Mouse (Mus musculus): ENCODE results near the gene Erc2. TPM values are rescaled to one million over a fixed set of nuclear protein-coding genes. Genes with fewer than 3 reads are reported as not detected.

The Erc2 gene
- polyA plus RNA-seq, 1 experiment from 2014 or later = 2.5 TPM

DNA sequence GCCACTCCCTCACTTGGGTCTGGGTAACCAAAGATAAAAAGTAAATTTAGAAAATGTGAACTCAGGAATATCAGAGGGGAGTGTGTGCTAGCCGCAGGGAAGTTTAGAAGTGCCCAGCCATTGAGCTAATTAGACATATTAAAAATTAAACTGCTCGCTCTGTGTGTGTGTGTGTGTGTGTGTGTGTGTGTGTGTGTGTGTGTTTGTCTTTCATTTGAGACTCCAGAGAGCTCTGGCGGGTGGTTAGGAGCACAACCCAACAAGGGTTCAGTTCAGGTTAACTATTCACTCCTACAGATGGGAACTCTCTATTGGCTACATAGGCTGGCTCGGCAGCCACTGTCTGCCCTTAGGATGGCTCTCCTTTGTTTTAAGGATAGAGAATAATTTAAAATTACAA, 97.4 kb downstream of the Erc2 start:
- POLR2A ChIA-PET = interaction anchor here (0.7 kb wide), 1 partner anchor 12 kb away, joined by 3 read pairs; no protein-coding TSS in a partner anchor
- no peak for DNase-seq (ENCODE audit: low read depth, low spot score)

DNA sequence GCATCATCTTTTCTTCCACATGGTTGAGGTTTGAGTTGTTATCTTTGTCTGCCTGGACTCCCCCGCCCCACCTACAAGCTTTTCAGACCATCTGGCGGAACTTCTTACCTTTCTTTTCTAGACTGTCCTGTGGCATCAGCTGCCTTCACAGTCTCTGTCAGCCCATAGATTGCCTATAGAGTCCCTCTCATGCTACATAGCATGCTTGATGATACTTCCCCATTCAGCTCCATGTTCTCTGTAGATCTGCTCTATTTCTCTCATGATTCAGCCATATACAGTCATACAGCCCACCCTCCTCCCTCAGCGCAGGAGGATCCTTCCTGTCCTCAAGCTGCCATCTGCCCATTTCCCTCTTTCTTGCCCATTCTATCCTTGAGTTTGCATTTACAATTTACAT, 98.7 kb downstream of the Erc2 start:
- in situ Hi-C loops (cut with MboI; ENCODE audit: low pct_unique_long_range_greater_than_20kb) = no loop called here
- CTCF ChIA-PET = interaction anchor here (1.4 to 2.2 kb wide), 2 partner anchors 26 to 125 kb away, joined by 4 to 5 read pairs; no protein-coding TSS in a partner anchor
- ATAC-seq (no peak), DNase-seq (ENCODE audit: low read depth, low spot score) (no peak)
- POLR2A ChIA-PET = no interaction called here
- no peaks in the 10 kb centered on the region for H3K27me3 ChIP-seq
- no peak for TF ChIP-seq CTCF (IDR thresholded peaks at IDR 0.05)

More for the DNA sequence above, 97.4 kb downstream of the Erc2 start:
- in situ Hi-C loops (cut with MboI; ENCODE audit: low pct_unique_long_range_greater_than_20kb) = no loop called here
- no peak for TF ChIP-seq CTCF (IDR thresholded peaks at IDR 0.05)
- no peaks in the 10 kb centered on the region for H3K27me3 ChIP-seq
- ATAC-seq = no peak
- CTCF ChIA-PET = interaction anchor here (2.2 kb wide), 1 partner anchor 123 kb away, joined by 5 read pairs; no protein-coding TSS in a partner anchor

DNA sequence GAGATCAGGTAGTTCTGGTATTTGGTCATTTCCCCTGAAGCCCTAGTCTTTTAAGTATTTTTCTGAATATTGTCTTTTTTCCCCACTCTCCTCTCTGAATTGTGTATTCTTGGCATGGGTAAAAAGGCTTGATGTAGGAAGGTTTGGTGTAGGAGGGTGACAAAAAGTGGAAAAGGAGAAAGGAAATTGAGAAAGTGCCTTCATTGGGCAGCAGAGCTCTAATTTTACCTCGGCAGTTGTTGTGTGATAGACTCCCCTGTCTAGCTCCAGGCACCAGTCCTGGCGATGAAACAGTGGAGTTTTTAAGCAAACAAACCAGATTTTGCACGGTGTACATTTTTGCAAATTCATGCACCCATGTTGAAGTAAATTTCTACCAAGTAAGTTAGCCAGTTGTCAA, 99.5 kb downstream of the Erc2 start:
- DNase-seq (ENCODE audit: low read depth, low spot score) = no peak
- in situ Hi-C loops (cut with MboI; ENCODE audit: low pct_unique_long_range_greater_than_20kb) = no loop called here
- ChIA-PET CTCF (interaction anchor here (1.4 to 2.2 kb wide), 2 partner anchors 27 to 125 kb away, joined by 4 to 5 read pairs; no protein-coding TSS in a partner anchor), POLR2A (no interaction called here)
- no peak for TF ChIP-seq CTCF (IDR thresholded peaks at IDR 0.05)
- no peak for ATAC-seq
- no peaks in the 10 kb centered on the region for H3K27me3 ChIP-seq

DNA sequence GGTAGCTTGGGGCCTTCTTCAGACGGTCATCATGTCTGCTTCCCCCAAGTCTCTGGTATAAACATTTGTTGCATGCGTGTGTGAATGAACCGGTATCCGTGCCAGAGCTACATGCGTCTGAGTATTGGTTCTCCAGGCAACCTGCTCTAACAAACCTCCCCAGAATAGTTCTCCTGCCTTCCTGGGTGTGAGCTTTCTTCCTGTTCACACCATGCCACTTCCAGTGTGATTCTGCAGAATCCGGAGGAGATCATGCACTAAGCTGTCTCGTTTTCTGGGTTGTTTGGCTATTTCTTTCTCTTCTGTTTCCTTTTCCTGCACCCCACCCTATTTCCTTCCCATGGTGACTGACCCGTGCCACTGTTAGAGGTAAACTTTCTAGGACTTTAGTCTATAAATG, 105.3 kb downstream of the Erc2 start:
- no peaks in the 10 kb centered on the region for H3K27me3 ChIP-seq
- ChIA-PET CTCF (interaction anchor here (1.1 kb wide), 1 partner anchor 13 kb away, joined by 3 read pairs; no protein-coding TSS in a partner anchor), POLR2A (no interaction called here)
- DNase-seq (ENCODE audit: low read depth, low spot score) (no peak), ATAC-seq (no peak)
- no peak for TF ChIP-seq CTCF (IDR thresholded peaks at IDR 0.05)
- in situ Hi-C loops (cut with MboI; ENCODE audit: low pct_unique_long_range_greater_than_20kb) = no loop called here

DNA sequence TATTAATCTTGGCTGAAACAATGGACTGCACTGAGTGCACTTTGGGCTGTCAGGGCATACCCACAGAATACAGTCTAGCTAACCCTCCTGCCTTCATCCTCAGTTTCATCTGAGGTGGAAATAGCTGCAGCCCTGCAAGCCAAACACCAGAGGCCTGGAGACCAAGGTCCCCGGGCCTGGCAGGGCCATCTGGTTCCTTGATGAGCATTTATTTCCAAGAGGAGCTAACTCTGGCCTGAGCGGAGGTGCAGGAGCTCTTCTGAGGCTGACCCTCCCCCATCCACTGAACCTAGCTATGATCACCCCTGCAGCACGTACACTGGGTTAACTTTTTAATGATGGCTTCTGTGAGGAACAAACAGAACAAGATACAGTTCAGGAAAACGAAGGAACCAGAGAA, 108.9 kb downstream of the Erc2 start:
- in situ Hi-C loops (cut with MboI; ENCODE audit: low pct_unique_long_range_greater_than_20kb) = no loop called here
- TF ChIP-seq CTCF (IDR thresholded peaks at IDR 0.05) = no peak
- no peak for ATAC-seq
- POLR2A ChIA-PET = interaction anchor here (0.5 kb wide), 1 partner anchor 12 kb away, joined by 3 read pairs; no protein-coding TSS in a partner anchor
- no peak for DNase-seq (ENCODE audit: low read depth, low spot score)
- H3K27me3 ChIP-seq = no peaks in the 10 kb centered on the region
- CTCF ChIA-PET = interaction anchor here (1.4 kb wide), 1 partner anchor 10 kb away, joined by 6 read pairs; no protein-coding TSS in a partner anchor

DNA sequence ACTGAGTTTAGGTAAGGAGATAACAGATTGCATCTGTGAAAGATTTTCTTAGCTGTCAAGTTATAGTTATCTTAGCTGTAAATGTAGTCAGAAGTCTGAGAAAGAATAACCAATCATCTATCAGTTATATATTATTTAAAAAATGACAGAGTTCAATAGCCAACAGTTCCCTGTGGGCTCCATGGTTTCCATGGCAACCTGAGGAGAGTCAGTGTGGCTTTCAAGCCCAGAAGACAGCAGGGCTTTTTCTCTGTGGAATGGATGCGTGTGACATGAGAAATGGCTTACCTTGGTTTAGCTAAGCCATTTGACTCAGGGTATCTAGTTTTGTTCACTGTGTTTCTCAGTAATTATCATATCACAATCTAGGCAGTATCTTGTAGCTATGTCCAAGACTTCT, 117.2 kb downstream of the Erc2 start:
- ChIA-PET CTCF (interaction anchor here (1.2 to 1.6 kb wide), 2 partner anchors 123 to 143 kb away, joined by 3 to 9 read pairs; no protein-coding TSS in a partner anchor), POLR2A (no interaction called here)
- H3K27me3 ChIP-seq = no peaks in the 10 kb centered on the region
- TF ChIP-seq CTCF (IDR thresholded peaks at IDR 0.05) = no peak
- in situ Hi-C loops (cut with MboI; ENCODE audit: low pct_unique_long_range_greater_than_20kb) = no loop called here
- no peak for DNase-seq (ENCODE audit: low read depth, low spot score)
- no peak for ATAC-seq

DNA sequence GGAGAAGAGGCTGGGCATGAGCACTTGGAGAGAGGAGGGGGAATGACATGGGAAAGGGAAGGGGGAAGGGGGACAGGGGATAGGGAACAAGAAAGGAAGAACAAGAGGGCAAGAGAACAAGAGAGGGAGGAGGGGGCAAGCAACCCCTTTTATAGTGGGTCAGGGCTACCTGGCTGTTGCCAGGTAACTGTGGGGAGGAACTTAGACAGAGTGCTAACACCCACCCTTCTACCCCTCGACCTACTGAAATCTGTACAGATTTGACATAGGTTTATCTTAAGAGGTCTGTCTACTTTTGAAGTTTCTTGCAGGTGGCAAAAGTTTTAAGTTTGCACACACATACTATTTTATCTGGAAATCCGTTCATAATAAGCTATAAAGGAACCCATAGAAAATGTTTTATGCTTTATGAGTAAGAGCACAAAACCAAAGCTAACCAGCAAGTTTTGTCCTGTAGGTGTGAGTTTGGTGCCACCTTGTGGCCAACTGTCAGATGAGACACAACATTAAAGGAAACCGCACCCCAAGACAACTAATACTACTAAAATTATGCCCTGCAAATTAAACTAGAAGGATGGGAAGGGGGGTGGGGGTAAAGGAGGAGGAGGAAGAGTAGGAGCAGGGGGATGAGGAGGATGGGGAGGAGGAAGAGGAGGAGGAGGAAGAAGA, 119.2 kb downstream of the Erc2 start:
- ChIA-PET CTCF (interaction anchor here (0.7 to 3.3 kb wide), 12 partner anchors 9 to 1501 kb away, joined by 3 to 32 read pairs (median 4); no protein-coding TSS in a partner anchor), POLR2A (no interaction called here)
- in situ Hi-C loops (cut with MboI; ENCODE audit: low pct_unique_long_range_greater_than_20kb) = loop anchor here (10.0 kb wide), 2 partner anchors 237 to 557 kb away; partner anchors contain the start of gene Ccdc66
- H3K27me3 ChIP-seq = no peaks in the 10 kb centered on the region
- peak; percentile 82 for TF ChIP-seq CTCF (IDR thresholded peaks at IDR 0.05)
- no peak for DNase-seq (ENCODE audit: low read depth, low spot score)
- peak; percentile 21 for ATAC-seq

DNA sequence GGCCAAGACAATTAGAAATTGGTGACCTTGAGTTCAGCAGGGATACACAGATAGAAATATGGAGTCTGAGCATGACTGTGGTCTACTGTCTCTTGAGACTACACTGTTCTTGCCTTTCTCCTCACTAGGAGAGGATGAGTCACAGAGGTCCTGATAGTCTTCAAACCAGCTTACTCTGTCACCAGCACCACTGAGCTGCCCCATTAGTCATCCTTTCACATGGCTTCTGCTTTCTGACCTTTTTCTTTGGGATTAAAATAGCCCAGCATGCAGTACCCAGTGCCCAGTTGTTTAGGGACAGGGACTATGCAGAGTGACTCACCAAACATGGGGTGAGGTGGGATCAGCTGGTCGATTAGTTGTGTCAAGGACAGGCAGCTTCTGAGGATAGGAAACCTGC, 132.1 kb downstream of the Erc2 start:
- ATAC-seq = peak; percentile 85
- H3K27me3 ChIP-seq = no peaks in the 10 kb centered on the region
- CTCF ChIA-PET = interaction anchor here (1.5 to 1.8 kb wide), 2 partner anchors 12 to 158 kb away, joined by 4 to 5 read pairs; no protein-coding TSS in a partner anchor
- no peak for TF ChIP-seq CTCF (IDR thresholded peaks at IDR 0.05)
- DNase-seq (ENCODE audit: low read depth, low spot score) = no peak
- POLR2A ChIA-PET = interaction anchor here (0.6 kb wide), 1 partner anchor 207 kb away, joined by 5 read pairs; no protein-coding TSS in a partner anchor
- in situ Hi-C loops (cut with MboI; ENCODE audit: low pct_unique_long_range_greater_than_20kb) = no loop called here

DNA sequence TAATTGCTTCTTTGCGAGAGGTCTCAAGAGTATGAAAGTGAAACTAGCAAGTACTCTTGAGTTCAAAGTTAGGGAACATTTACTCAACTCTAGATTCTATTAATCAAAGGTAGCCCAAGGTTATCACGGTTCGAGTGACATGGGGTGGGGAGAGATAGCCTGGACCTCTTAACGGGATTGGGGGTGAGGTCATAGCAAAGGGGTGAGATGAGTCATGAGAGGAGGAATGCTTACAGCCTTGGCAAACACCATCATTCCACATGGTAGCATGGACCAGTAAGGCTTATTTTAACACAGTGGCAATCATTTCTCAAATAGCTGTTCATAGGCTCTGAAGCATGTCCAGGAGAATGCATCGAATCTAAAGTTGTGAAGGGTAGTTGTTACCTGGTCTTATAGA, 134.7 kb downstream of the Erc2 start:
- POLR2A ChIA-PET = no interaction called here
- ATAC-seq (peak; percentile 28), DNase-seq (ENCODE audit: low read depth, low spot score) (no peak)
- in situ Hi-C loops (cut with MboI; ENCODE audit: low pct_unique_long_range_greater_than_20kb) = no loop called here
- no peaks in the 10 kb centered on the region for H3K27me3 ChIP-seq
- TF ChIP-seq CTCF (IDR thresholded peaks at IDR 0.05) = no peak
- CTCF ChIA-PET = interaction anchor here (0.8 kb wide), 1 partner anchor 48 kb away, joined by 3 read pairs; no protein-coding TSS in a partner anchor

DNA sequence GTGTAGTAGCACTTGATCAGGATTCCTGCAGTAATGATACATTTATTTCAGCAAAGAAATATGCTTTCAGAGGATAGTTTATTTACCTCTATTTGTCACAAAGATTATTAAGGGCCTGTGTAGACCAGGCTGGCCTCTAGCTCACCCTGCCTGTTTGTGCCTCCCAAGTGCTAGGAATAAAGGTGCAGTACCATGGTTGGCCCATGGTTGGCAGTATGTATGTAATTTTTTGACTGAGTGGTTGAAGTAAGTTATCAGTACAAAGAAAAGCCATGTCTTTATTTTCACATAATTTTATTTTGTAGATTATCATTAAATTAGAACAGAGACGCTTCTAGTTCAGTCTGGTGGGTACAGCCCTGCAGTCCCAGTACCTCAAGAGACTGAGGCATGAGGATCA, 136.0 kb downstream of the Erc2 start:
- DNase-seq (ENCODE audit: low read depth, low spot score) = no peak
- ChIA-PET POLR2A (no interaction called here), CTCF (interaction anchor here (0.9 to 1.3 kb wide), 3 partner anchors 9 to 45 kb away, joined by 3 to 4 read pairs (median 3); no protein-coding TSS in a partner anchor)
- no peaks in the 10 kb centered on the region for H3K27me3 ChIP-seq
- TF ChIP-seq CTCF (IDR thresholded peaks at IDR 0.05) = peak; percentile 37
- in situ Hi-C loops (cut with MboI; ENCODE audit: low pct_unique_long_range_greater_than_20kb) = no loop called here
- ATAC-seq = no peak

DNA sequence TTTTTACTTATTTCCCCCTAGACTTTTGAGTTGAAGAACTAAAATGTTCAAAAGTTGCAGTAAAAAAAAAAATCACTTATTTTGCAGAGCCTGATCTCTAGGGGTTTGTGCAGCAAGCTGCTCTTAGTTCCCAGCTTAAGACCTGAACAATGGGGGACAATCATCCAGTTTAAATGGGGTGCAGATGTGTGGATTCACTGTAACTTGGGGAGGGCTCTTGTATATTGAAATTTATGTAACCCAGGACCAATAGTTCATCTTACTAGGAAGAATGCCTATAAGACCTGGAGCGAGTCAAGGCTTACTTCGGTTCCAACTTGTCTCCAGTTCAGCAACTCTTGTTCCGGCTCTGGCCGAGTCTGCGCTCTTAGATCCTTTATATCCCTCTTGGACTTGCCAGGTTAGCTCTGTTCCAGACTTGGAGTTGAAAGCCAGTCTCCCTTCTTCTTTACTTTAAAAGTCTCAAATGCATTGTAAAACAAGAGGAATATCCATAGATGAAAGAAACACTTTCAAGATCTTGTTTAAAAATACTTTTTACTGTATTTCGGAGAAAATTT, 136.9 kb downstream of the Erc2 start:
- no peak for TF ChIP-seq CTCF (IDR thresholded peaks at IDR 0.05)
- in situ Hi-C loops (cut with MboI; ENCODE audit: low pct_unique_long_range_greater_than_20kb) = no loop called here
- DNase-seq (ENCODE audit: low read depth, low spot score) (no peak), ATAC-seq (no peak)
- ChIA-PET POLR2A (no interaction called here), CTCF (interaction anchor here (1.0 to 1.2 kb wide), 2 partner anchors 13 to 42 kb away, joined by 3 to 4 read pairs; no protein-coding TSS in a partner anchor)
- H3K27me3 ChIP-seq = no peaks in the 10 kb centered on the region
